Mouse (Mus musculus) testis, postnatal 10 days (tissue): ENCODE results near the gene Nipbl.

ENCODE experiments used
- DNase-seq: peaks from one replicate; pipeline ENCODE4 v3.0.0; 2021; ENCODE audit warnings: low spot score

The Nipbl gene

GRCm38 (mm10) chr15:8416500-8417138 lies 27.6 kb downstream of the Nipbl start:
- no peak for DNase-seq

- DNase-seq, result no peak
Observed at GRCm38 (mm10) chr15:8413356-8413755, 30.9 kb downstream of the Nipbl start.

DNA sequence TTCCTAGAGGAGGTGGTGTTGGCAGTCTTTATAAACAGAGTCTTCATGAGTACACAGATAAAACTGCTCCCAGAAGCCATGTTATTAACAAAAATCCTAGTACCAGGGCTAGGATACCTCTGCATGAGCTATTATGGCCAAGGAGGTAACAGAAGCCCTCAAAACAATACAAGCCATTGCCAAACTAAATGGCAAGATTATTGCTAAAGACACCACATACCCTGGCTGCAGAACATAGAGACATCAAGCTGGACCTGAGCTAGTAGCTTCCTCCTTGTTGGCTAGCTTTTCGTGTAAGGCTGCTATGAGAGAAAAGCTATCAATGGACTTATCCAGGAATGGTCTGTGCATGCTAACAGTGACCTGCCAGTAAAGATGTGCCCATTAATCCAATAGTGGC lies 32.4 kb downstream of the Nipbl start:
- no peak for DNase-seq

GRCm38 (mm10) chr15:8411168-8411837 lies 33.0 kb downstream of the Nipbl start:
- no peak for DNase-seq

GRCm38 (mm10) chr15:8407082-8407481 lies 37.2 kb downstream of the Nipbl start:
- no peak for DNase-seq

DNA sequence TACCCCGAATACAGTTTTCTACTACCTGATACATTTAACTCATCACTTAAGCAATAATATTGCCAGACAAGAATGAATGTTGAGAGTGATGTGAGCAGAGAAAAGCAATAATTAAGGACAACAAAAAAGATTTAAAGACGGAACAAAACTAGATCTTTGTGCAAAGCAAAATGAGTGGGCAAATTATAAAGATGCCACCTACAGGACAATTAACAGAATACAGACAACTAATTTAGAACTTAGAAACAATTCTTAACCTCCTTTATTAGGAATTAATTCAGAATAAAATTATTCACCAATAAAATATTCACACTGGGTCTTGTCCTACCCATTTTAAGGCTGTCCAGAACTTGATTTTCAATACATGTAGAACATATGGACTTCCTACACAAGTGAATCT lies 38.0 kb downstream of the Nipbl start:
- DNase-seq, result no peak

DNA sequence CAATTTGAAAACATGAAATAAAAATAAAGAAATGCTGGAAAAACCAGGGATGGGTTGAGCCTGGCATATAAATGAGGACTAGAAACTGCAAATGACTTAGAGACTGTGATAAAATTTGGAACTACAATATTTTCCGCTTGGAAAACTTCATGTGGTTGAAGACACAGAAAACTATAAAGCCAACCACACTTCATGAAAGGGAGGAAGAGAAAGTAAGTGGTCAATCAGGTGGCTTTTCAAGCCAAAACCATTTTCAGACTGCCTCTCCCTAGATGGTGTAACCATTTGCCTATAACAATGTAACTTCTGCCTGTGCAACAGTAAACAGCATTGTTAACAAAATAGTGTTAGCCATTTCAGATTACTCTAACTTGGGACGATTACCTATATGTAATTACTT lies 41.7 kb downstream of the Nipbl start:
- no peak for DNase-seq

DNA sequence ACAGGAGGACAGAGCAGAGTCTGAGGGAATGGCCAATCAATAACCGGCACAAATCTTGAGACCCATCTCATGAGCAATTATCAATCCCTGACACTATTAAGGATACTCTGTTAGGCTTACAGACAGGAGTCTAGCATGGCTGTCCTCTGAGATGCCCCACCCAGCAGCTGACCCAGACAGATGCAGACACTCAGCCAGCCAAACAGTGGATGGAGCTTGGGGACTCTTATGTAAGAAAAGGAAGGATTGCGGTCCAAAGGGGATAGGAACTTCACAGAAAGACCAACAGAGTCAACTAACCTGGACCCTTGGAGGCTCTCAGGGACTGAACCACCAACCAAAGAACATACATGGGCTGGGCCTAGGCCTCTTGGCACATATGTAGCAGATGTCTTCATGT lies 42.7 kb downstream of the Nipbl start:
- no peak for DNase-seq

DNA sequence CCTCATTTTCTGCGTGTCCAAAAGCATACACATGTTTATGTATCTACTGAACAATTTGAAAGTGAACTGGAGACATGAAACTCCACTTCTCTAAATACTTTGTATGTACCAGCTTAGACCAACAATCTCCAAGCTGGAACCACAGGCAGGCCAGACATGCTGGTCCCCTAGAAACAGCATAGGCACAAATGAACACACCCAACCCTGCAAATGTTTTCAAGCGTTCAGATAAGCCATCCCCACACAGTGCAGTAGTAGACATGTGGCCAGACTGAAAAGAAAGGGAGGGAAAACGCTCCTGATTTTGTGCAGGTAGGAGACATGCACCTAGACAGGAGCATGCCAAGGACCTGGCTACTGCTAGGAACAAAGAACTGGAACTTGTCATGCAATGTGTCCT lies 52.5 kb downstream of the Nipbl start:
- no peak for DNase-seq

GRCm38 (mm10) chr15:8382213-8382612 lies 62.0 kb downstream of the Nipbl start:
- no peak for DNase-seq

GRCm38 (mm10) chr15:8375657-8376056 lies 68.6 kb downstream of the Nipbl start:
- DNase-seq, result no peak

GRCm38 (mm10) chr15:8374724-8375123 lies 69.5 kb downstream of the Nipbl start:
- no peak for DNase-seq

GRCm38 (mm10) chr15:8347104-8347773 lies 97.0 kb downstream of the Nipbl start:
- no peak for DNase-seq

GRCm38 (mm10) chr15:8340596-8340995 lies 103.7 kb downstream of the Nipbl start:
- no peak for DNase-seq

- no peak for DNase-seq
Observed at GRCm38 (mm10) chr15:8331547-8331946, 112.7 kb downstream of the Nipbl start.

- no peak for DNase-seq
Observed at GRCm38 (mm10) chr15:8325629-8326028, 118.6 kb downstream of the Nipbl start.

DNA sequence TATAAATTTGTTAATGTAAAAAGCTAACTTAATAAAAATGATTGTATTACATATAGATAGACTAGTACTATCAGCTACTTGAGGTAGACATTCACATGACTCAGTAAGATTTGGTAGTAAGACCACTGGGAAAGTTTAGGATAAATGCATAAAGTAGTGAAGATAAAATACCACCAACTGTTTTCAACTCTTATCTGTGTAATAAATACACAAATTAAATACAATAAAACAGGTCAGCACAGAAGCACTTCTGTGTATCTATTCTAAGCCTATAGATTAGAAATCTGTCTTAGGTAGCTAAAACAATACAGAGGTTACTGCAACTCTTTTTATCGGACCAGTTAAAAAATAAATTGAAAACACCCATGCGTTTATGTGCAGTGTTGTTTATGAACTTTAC lies 119.4 kb downstream of the Nipbl start:
- no peak for DNase-seq

- DNase-seq, result no peak
Observed at GRCm38 (mm10) chr15:8324061-8324460, 120.2 kb downstream of the Nipbl start.

- DNase-seq, result no peak
Observed at GRCm38 (mm10) chr15:8321491-8321890, 122.8 kb downstream of the Nipbl start.

DNA sequence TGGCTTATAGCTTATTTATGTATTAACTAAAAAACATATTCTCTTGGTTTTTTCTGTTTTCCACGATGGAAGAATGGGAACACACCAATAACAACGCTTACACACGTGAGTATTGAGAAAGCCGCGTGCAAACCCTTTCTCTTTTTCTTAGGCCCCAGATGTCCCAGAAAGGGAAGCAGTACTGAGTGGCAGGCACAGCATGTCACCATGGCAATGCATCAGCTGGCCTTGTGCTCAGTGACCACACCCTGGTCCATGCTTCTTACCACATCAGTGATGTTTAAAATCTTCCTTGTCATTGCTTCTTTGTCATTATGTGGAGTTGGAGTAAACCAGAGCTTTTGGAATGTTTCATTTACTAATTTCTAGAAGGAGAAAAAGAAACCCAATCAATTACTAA lies 125.1 kb downstream of the Nipbl start:
- no peak for DNase-seq

DNA sequence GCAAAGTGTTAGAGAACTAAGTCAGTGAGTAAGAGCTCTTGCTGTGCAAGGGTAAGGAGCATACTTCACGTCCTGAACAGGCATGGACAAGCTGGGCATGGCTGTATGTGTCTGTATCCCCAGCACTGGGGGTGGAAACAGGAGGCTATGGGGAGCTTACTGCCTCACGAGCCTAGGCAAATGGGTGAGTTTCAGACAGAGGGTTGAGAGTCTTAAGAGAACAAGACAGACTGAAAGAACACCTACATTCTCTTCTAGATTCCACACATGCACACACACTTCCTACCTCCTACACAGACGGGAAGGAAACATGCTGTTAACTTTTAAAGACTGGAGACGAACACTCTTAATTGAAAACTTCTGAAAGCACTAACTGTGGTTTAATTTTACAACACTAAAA lies 126.9 kb downstream of the Nipbl start:
- no peak for DNase-seq

- no peak for DNase-seq
Observed at GRCm38 (mm10) chr15:8305474-8305873, 138.8 kb downstream of the Nipbl start.

- DNase-seq, result no peak
Observed at GRCm38 (mm10) chr15:8302944-8303343, 141.3 kb downstream of the Nipbl start.

GRCm38 (mm10) chr15:8294150-8294549 lies 150.1 kb downstream of the Nipbl start:
- no peak for DNase-seq
